Mouse (Mus musculus) c-Kit-negative CD71-positive TER-119-positive erythroid progenitor cells, embryonic 14.5 days (primary cell): ENCODE data around the gene Sncg.
"Not testable (repeated sequence)": the region's sequence is repeated elsewhere in the genome, so short reads cannot be mapped to it uniquely, and the experiment has no call there.

Experiments used
- DNase-seq: peaks from one replicate; pipeline ENCODE4 v3.0.0-alpha.2; 2013; ENCODE audit warnings: low read depth, low spot score

The Sncg gene

DNA sequence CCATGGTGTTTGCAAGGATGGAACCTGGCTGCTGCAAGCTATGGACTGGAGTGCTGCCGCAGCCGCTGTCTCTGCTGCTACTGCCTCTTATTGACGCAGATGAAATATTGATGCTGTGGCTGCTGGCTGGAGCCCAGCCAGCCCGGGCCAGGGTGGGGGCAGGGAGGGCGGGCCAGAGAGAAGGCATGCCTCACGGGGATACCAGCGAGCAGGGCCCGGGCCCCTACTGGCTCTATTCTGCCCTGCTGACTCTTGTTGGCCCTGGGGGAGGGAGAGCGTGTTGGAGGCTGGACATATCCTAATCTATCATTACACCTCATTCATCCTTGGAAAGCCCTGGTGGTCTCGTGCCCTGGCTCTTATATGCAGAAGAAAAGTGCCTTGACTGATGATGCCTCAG is at the start of gene Sncg:
Gene Sncg (minus strand): TSS at position 213 of the 400 bp plus-strand sequence.
- no peak for DNase-seq

DNA sequence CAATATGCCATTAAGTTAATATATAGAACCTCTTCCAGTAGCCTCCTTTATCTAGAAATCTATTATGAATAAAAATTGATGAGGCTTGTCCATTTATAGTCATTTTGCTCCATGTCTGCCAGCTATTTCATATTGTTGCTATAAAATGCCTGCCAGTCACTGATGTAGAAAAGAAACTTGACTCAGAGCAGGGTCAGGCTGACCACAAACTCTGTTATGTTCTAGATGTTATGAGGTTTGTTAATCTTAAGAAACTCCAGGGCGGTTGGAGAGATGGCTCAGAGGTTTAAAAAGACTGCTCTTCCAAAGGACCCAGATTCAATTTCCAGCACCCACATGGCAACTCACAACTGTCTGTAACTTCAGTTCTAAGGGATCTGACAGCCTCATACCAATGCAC is 46.5 kb upstream of the Sncg start:
- no peak for DNase-seq

DNA sequence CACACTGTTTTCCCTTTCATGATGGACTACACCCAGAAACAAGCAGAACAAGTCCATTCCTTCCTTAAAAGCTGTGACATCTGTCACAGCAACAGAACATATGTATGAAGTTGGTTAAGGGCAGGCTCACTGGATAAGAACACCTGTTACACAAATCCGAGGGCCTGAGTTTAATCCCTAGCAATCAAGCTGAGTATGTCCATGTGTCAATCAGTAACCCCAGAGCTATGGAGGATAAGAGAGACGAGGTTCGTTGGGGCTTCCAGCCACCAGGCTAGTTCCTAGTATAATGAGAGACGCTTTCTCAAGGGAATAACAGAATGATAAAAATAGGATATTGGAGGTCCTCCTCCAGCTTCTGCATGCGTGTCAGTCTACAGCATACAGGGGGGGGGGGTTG is 42.9 kb upstream of the Sncg start:
- no peak for DNase-seq

DNA sequence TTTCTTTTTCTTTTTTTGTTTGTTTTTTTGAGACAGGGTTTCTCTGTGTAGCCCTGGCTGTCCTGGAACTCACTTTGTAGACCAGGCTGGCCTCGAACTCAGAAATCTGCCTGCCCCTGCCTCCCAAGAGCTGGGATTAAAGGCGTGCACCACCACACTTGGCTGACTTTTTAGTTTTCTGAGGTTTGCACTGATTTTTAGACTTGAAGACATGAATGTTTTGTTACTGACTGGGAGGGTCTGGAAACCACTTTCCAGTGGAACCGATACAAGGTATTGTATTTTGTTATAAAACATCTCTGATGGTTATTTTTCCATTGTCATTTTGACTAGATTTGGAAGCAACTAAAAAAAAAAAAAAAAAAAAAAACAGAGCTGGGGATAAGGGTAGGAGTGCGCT is 42.4 kb upstream of the Sncg start:
- not testable (repeated sequence) for DNase-seq

DNA sequence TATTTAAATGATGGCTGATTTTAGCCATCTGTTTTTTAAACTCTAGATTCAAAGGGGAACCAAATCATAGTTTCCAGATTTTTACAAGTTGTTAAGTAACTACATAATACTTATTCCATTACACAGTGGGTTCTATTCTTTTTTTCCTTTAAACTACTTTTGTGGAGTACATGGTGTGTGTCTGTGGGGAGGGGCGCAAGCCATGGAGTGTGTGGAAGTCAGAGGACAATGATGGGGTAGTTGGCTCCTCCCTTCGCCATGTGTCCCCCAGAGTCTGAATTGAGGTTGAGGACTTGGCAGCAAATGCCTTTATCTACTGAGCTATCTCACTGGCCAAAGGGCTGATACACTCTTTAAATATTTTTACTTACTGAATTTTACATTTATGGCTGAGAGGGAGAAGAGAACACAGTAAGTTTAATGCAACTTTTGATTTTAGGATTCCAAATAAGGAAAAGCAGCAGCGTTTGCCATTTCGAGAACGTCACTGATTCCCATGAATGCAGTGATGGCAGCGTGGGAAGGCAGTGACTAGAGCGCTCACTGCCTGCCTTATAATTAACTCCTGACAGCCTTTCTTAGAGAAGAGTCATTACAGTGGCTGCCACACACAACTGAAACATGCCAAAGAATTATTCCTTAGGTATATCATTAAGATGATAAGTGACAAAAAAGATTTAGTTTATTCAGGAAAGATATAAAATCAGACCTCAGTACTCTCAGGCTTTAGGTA is 37.7 kb upstream of the Sncg start:
- DNase-seq = no peak

DNA sequence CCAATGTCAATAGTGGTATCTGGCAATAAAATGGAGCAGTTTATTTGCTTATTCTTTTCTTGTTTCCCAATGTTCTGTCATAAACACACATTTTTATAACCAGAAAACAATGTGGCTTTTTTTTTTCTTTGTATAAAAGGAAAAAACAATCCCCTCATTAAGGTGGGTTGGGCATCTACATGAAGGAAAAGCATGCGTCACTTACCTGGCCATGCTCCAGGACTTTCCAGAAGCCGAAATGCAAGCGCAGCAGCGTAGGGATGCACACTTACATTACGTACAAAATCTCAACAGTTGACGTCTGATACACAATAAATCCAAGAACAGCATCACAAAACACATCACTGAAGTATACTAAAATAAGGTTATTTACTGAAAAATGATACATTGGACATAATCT is 36.1 kb upstream of the Sncg start:
- no peak for DNase-seq

DNA sequence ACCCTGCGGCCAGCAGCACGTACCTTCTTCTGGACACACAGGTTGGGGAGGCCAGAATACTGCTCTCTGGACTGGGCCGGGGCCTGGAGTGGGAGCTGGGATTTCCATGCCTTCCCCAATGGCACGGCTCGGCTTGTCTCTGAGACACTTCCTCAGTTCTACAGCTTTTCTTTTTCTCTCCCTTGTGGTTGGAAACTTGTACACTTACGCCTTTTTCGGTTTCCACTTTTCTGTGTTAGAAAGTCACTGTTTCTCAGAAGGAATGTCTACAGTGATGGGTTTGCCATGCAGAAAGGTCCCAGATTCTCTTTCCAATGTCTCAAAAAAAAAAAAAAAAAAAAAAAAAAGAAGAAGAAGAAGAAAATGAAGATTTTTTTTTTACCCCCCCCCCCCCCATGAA is 28.8 kb upstream of the Sncg start:
- no peak for DNase-seq

DNA sequence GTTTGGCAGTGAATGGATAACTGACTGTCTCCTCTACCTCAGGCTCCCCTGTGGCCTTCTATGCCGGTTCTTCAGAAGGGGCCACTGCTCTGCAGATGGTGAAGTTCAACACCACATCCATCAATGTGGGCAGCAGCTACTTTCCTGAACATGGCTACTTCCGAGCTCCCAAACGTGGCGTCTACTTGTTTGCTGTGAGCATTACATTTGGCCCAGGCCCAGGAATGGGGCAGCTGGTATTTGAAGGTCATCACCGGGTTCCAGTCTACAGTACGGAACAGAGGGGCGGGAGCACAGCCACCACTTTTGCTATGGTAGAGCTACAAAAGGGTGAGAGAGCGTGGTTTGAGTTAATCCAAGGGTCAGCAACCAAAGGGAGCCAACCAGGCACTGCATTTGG is 28.3 kb upstream of the Sncg start:
- DNase-seq = no peak

DNA sequence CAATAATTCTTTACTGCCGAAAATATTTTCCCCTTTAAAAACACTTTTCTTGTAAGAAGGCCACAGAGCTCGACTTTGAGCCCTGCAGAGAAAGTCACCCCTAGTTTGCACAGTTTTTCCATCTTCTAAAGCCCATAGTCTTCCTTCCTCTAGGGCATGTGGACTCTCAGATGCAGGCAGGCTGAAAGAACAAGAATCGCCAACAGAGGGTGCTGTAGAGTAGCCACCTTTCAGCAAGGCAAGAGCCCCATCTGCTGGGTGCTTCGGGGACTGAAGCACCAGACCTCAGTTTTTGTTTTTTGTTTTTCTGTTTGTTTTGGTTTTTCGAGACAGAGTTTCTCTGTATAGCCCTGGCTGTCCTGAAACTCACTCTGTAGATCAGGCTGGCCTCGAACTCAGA is 26.5 kb upstream of the Sncg start:
- peak; percentile 31 for DNase-seq

DNA sequence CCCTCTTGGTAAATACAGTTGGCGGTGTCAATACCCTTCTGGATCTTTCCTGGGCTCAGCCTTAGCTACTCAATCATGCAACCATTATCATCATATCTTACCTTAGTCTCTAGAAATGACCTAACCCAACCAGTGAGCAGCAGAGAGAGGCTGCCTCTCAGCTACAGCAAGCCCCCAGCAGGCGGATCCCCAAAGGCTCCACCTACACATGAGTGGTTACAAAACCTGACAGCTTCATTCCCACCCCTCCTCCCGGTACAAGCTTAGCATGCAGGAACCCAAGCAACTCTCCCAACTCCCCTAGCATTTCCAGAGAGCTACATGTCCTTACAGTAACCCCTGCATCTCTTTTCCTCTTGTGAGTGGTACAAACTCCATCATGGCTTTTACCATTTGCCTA is 25.4 kb upstream of the Sncg start:
- no peak for DNase-seq

DNA sequence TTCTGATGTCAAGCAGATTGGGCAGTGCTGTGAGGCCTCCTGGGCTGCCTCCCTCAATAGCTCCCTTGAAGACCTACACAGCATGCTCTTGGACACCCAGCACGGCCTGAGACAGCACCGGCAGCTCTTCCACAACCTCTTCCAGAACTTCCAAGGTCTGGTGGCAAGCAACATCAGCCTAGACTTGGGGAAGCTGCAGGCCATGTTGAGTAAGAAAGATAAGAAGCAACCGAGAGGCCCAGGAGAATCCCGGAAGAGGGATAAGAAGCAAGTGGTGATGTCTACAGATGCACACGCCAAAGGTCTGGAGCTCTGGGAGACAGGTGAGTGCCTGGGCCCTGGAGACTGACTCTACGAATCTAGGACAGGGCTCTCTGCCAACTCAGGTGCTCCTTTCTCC is 24.7 kb upstream of the Sncg start:
- no peak for DNase-seq

DNA sequence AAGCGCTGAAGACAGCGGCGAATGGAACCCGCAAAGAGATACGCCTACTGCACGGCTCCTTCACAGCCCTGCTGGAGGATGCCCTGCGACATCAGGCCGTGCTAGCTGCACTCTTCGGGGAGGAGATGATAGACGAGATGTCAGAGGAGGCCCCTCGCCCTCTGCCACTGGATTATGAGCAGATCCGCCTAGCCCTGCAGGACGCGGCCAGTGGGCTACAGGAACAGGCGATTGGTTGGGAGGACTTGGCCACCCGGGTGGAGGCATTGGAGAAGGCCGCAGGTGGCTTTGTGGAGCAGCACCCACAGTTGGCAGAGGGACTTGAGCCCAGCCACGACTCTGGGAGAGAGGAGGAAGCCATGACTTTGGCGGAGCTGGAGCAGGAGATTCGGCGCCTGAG is 24.3 kb upstream of the Sncg start:
- DNase-seq = no peak

DNA sequence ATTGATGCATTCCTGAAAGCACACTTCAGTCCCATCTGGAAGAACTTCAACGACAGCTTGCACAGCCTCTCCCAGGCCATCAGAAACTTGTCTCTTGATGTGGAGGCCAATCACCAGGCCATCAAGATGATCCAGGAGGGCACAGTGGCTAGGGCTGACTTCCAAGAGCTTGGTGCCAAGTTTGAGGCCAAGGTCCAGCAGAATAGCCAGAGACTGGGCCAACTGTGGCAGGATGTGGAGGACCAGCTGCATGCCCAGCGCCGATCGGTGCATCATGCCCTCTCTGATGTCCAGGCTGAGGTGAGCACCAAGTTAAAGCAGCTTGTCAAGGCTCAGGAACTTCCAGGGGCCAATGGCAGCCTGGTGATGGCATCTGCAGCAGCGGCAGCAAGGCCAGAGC is 23.3 kb upstream of the Sncg start:
- no peak for DNase-seq

DNA sequence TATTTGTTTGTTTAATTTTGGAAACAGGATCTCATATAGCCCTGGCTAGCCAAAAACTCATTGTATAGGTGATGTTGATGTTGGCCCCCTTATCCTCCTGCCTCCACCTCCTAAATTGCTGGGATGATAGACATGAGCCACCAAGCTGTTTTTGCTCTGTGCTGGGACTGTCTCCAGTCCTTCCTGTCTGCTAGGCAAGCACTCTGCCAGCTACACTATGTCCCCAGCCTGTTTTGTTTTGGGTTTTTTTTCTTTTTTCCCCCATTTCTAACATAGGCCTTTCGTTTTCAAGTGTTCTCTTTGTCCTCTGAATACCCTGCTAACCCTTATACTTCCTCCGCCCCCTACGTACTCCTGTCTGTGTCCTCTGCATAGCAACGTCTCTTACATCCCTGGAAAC is 18.7 kb upstream of the Sncg start:
- DNase-seq = no peak

DNA sequence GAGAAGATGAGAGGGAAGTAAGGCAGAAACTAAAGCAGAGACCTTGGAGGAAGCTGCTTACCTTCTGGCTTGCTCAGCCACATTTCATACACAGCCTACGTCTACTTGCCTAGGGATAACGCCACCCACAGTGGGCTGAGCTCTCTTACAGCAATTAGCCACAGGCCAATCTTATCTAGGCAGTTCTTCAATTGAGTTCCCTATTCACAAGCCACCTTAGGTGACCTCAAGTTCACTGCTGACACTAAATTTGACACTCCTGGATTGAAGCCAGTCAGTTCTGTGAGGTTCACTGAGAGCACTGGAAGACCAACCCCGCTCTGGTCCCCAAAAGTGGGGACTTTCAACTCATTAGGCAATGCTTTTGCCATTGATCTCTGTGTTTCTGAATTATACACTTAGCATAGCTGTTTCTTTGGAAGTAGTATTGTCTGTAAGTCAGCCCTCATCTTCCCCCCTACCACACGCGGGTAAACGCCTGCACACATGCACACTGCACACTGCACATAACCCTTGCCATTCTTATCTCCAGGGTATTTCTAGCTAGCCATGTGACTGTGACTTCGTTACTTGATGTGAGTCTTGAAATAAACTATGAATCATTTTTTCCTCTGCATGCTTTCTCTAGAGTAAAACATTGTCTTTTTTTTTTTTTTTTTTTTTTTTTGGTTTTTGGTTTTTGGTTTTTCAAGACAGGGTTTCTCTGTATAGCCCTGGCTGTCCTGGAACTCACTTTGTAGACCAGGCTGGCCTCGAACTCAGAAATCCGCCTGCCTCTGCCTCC is 8.5 kb upstream of the Sncg start:
- no peak for DNase-seq

DNA sequence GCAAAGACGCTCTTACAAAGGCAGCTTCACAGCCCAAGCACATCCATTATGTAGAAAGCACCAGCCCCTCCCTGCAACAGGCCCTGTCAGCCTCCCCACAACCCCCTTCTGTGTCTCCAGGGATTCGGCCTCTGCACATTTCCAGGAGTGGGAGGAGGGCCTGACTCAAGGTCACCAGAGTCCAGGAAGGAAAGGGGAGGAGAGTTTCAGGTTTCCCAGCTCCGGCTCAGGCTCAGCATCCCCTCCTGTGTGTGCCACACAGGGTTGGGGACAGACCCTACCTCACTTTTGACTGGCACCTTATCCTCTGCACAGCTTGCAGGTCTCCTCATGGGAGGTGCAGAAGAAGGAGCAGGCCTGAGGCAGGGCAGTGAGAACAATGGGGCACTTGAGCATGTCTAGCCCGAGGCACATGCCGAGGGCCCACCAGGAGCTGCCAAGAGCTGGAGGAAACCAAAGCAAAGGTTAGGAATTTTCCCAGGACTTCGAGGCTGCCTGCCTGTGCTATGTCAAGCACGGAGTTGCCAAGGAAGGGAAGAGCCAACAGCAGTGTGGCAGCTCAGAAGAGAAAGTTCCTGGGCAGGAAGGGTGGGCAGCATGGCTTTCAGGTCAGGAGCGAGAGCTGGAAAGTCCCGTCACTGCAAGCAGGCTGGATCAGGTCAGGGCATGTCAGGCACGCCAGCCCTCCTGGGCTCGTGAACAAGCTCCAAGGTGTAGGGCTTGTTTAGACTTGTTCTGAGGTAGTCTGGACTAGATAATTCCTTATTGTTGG is 4.2 kb upstream of the Sncg start:
- DNase-seq = no peak

DNA sequence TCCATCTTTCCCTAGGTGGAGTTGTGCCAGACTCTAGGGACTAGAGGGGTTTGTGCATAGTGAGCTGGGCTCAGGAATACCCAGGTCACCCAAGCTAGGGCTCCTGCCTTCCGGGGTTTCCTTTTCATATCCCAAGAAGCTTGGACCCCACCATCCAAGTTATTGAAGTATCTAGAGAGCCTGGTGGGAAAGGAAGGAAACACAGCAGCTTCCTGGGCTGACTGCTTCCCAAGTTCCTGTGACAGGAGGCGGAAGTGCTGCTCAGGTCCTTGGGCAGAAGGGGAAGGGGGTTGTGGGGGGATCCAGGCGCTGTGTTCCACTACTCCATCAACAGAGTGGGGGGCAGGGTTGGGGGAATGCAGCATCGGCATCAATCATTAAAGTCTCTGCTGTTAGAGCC is 2.5 kb upstream of the Sncg start:
- DNase-seq = no peak

DNA sequence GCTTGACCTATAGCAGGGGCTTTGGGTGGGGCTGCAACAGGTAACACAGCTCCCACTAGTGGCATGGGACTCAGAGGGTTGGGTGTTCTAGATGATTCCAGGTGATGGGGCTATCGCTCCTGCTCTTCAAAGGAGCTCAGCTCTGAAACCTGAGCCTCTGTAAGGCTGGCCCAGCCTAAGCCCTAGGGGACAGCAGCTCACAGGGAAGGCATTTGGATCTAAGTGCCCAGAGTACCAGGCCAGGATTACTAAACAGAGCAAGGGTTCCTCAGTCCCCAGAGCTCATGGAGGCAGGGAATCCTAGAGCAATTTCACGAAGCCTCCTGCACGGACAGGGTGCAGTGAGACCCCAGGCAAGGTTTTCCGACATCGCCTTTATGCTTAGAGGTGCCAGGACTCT is 1.4 kb upstream of the Sncg start:
- DNase-seq = no peak

DNA sequence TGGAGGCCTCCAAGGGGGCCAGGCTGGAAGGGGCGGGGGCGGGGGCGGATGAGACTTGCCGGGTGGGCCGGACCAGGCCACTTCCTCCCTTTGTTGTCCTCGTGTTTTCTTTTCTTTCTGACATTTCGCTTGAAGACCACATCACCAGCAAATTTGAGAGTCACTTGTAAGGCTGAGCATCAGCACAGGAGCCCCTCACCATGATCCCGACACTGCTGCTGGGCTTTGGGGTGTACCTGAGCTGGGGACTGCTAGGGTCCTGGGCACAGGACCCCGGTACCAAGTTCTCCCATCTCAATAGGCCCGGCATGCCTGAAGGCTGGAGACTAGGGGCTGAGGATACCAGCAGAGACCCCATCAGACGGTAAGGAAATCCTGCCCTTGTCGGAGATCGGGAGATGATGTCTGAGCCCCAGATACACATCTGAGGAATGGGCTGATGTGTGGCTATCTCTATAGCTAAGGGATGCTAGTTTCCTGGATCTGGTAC is 871 bp upstream of the Sncg start, which contains the start of gene Mmrn2:
Gene Mmrn2 (plus strand): TSS at position 51 of the 490 bp plus-strand sequence.
- DNase-seq = no peak

DNA sequence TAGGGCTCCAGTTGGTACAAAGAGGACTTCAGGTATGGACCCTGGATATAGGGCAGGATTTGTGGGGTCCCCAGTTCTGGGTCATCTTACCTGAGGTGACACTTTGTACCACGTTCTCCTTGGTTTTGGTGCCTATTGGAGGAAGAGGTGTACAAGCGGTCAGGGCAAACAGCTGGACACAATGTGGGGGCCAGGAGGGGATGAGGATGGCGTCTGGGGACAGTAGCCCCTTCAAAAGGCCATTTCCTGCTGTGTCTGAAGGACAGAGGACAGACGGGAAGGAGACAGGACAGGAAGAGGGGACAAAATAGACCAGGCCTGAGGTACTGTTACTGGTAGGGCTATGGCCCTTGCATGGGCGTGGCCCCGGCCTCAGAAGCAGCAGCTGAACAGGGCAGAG is 1.0 kb downstream of the Sncg start:
- no peak for DNase-seq

DNA sequence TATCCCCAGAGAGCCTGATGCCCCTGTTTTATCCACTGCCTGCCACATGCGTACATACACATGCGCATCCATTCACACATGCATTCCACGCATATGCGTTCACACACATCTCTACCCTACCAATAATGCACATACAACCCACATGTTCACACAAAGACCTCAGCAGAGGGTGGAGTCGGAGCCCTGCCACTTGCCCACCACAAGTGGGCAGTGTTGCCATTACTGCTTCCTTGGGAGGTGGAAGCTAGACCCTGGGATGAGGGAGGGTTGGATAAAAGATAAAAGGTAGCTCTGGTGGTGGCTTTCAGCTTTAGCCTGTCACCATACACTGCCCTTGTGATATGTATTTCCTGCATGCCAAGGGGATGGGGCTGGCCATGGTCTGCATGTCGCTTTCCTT is 1.9 kb downstream of the Sncg start:
- DNase-seq = no peak

DNA sequence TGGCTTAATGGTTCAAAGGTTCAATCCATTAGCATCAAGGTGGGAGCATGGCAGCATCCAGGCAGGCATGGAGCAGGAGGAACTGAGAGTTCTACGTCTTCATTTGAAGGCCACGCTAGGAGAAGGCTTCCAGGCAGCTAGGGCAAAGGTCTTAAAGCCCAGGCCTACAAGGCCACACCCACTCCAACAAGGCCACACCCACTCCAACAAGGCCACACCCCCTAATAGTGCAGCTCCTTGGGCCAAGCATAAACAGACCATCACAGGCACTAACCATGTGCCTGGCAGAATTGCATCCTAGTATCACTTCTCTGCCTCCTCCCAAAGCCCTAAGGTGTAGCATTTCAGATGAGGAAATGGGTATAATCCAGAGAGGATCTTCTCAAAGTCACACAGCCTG is 2.8 kb downstream of the Sncg start:
- DNase-seq = no peak
